Mouse (Mus musculus) hindbrain, postnatal 0 days (tissue): ENCODE results near the gene 6030445D17Rik. TPM values are rescaled to one million over a fixed set of nuclear protein-coding genes. Genes with fewer than 3 reads are reported as not detected.

ENCODE experiments used
- ATAC-seq: fragments of 200-750 bp; cut with Nextera tagmentation; 2 replicates; pipeline ENCODE4 v1.8.0; 2017; ENCODE audit warnings: mild to moderate bottlenecking, moderate TSS enrichment, moderate library complexity
- DNase-seq: peaks from one replicate; pipeline ENCODE4 v3.0.0-alpha.2; 2015; ENCODE audit warnings: low spot score
- H3K27ac ChIP-seq: fragments of 300-500 bp; sonication (generic); 2 replicates; pipeline ENCODE4 v1.5.1; 2014; ENCODE audit warnings: mild to moderate bottlenecking
- H3K27me3 ChIP-seq: fragments of 300-500 bp; sonication (generic); 2 replicates; pipeline ENCODE4 v1.6.1; 2014; ENCODE audit warnings: low read length, mixed read lengths; ENCODE audit not compliant: insufficient read depth
- H3K36me3 ChIP-seq: fragments of 300-500 bp; sonication (generic); 2 replicates; pipeline ENCODE4 v1.6.1; 2014; ENCODE audit warnings: low read length, mixed read lengths; ENCODE audit not compliant: insufficient read depth
- H3K4me1 ChIP-seq: fragments of 300-500 bp; sonication (generic); 2 replicates; pipeline ENCODE4 v1.6.1; 2014; ENCODE audit warnings: antibody characterized with exemption, low read length, mixed read lengths; ENCODE audit not compliant: insufficient read depth
- H3K4me2 ChIP-seq: fragments of 300-500 bp; sonication (generic); 2 replicates; pipeline ENCODE4 v1.6.1; 2014; ENCODE audit warnings: low read depth, mild to moderate bottlenecking, low read length, moderate library complexity, mixed read lengths
- H3K4me3 ChIP-seq: fragments of 300-500 bp; sonication (generic); 2 replicates; pipeline ENCODE4 v1.5.1; 2014; ENCODE audit warnings: low read length
- H3K9ac ChIP-seq: fragments of 300-500 bp; sonication (generic); replicated peaks from 2 replicates; pipeline ENCODE4 v1.6.1; 2014; ENCODE audit warnings: mild to moderate bottlenecking, low read length, moderate library complexity, mixed read lengths
- H3K9me3 ChIP-seq: fragments of 300-500 bp; sonication (generic); 2 replicates; pipeline ENCODE4 v1.6.1; 2016; ENCODE audit warnings: low read length, mixed read lengths
- CTCF ChIP-seq: IDR thresholded peaks from 2 replicates; pipeline ENCODE4 v1.5.1; 2016; ENCODE audit warnings: antibody characterized with exemption, control low read depth, low read depth
- WGBS: fragments of 180-500 bp; shearing (Covaris S2); extraction: QIAGEN DNeasy Blood & Tissue Kit; methylation state at CpG from one replicate; pipeline ENCODE4 v1.1.7; 2014; 5-methylcytosine and 5-hydroxymethylcytosine counted together
- polyA plus RNA-seq: library from polyadenylated mRNA; unstranded; fragments of >200 nt; fragmentation: Nextera tagmentation; extraction: Ambion mirVana; gene quantifications from 2 replicates; pipeline ENCODE4 v1.2.1, GENCODE M21; 2015
- total RNA-seq: library from RNA; depleted of rRNA; stranded (reverse); fragments of >200 nt; gene quantifications from 2 replicates; pipeline ENCODE4 v1.2.3, GENCODE M21; 2014

6030445D17Rik gene
- total and polyA plus RNA-seq, 2 experiments from 2014 or later = 0.16 to 1.0 TPM

DNA sequence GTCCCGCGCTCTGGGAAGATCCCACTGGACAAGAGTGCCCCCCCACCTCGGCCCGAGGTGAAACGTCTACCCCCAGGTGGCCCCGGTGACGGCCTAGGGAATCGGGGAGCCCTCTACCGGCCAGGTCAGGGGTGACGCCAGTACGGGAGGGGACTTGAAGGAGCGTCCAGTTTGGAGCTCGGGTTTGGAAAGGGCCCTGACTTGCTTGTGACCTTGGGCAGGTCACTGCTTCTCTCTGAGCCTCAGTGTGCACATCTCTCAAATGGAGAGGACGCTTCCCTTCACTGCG, 37.1 kb upstream of the 6030445D17Rik start:
- Histone ChIP-seq H3K4me3 (peak overlapping the region; percentile 50), H3K27ac (no peak overlapping the region), H3K4me1 (no peaks in the 10 kb centered on the region), H3K36me3 (no peaks in the 10 kb centered on the region), H3K9me3 (no peaks in the 10 kb centered on the region), H3K4me2 (peak overlapping the region; percentile 64), H3K27me3 (peaks cover 3% of the 10 kb centered on the region; the same call in 1 of the 2 replicates), H3K9ac (peak overlapping the region; percentile 55)
- DNase-seq (no peak), ATAC-seq (no peak)
- WGBS = 4% methylated on average over 15 of the region's 15 CpGs
- peak; percentile 48 for TF ChIP-seq CTCF

- Histone ChIP-seq H3K4me2 (no peak overlapping the region), H3K27me3 (no peaks in the 10 kb centered on the region; the same call in 1 of the 2 replicates), H3K9me3 (no peaks in the 10 kb centered on the region), H3K9ac (no peak overlapping the region), H3K4me3 (no peak overlapping the region), H3K4me1 (0 out of 2 replicates have a peak, but pooled peaks cover 3% of the 10 kb centered on the region), H3K27ac (no peak overlapping the region), H3K36me3 (no peaks in the 10 kb centered on the region)
- TF ChIP-seq CTCF = no peak
- ATAC-seq = peak; percentile 38; the same call in 1 of the 2 replicates
- no peak for DNase-seq
- 23% methylated on average over 11 of the region's 11 CpGs for WGBS
These were observed 31.3 kb upstream of the 6030445D17Rik start for GRCm38 (mm10) chr4:136430609-136431375.

GRCm38 (mm10) chr4:136431376-136431693, 30.7 kb upstream of the 6030445D17Rik start:
- Histone ChIP-seq H3K4me1 (0 out of 2 replicates have a peak, but pooled peaks cover 3% of the 10 kb centered on the region), H3K36me3 (no peaks in the 10 kb centered on the region), H3K27me3 (no peaks in the 10 kb centered on the region; the same call in 1 of the 2 replicates), H3K4me3 (no peak overlapping the region), H3K27ac (no peak overlapping the region), H3K4me2 (no peak overlapping the region), H3K9me3 (no peaks in the 10 kb centered on the region), H3K9ac (no peak overlapping the region)
- ATAC-seq = peak; percentile 66; the same call in 1 of the 2 replicates
- TF ChIP-seq CTCF = peak; percentile 80
- WGBS = 2% methylated on average over 3 of the region's 3 CpGs
- DNase-seq = peak; percentile 85

DNA sequence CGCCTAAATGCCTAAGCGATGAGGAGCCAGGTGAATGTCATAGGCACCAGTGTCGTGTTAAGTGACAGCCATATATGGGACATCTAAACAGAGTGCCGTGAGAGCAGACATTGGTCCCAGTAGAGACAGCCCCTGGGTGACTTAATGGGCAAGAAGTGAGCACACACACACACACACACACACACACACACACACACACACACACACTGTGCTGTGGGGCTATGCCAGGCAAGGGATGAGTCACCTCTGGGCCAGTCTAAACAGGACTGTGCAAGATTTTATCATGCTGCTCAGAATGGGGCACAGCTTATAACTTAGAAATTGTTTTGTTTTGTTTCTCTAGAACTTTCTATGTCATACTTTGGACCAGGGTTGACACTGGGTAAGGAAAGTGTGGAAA, 28.0 kb upstream of the 6030445D17Rik start:
- ATAC-seq (no peak), DNase-seq (no peak)
- 88% methylated on average over 4 of the region's 4 CpGs for WGBS
- H3K9me3 ChIP-seq = no peaks in the 10 kb centered on the region
- no peaks in the 10 kb centered on the region for H3K36me3 ChIP-seq
- H3K27me3 ChIP-seq = no peaks in the 10 kb centered on the region
- TF ChIP-seq CTCF = no peak
- H3K27ac ChIP-seq = no peak overlapping the region
- no peak overlapping the region for H3K4me3 ChIP-seq
- no peak overlapping the region for H3K9ac ChIP-seq
- H3K4me2 ChIP-seq = no peak overlapping the region
- H3K4me1 ChIP-seq = 0 out of 2 replicates have a peak, but pooled peaks cover 3% of the 10 kb centered on the region

DNA sequence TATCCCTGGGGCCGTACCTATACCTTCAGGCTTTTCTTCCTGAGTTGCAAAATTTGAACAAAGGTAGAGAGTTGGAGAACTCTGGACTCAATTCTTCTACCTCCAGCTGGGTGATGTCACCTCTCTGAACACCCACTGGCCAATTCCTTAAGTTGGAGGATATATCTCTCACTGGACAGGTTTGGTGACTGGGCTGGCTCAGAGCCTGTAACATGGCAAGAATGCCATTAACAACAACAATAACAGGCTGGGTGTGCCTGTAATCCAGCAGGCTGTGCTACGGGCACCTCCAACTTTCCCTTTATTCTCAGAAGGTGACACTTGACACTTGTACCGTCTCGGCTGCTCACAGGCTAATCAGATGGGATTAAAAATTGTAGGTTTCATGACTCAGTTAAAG, 22.9 kb upstream of the 6030445D17Rik start:
- DNase-seq (no peak), ATAC-seq (no peak)
- Histone ChIP-seq H3K9me3 (no peaks in the 10 kb centered on the region), H3K27ac (no peak overlapping the region), H3K4me2 (no peak overlapping the region), H3K4me3 (no peak overlapping the region), H3K36me3 (no peaks in the 10 kb centered on the region), H3K9ac (no peak overlapping the region), H3K4me1 (no peaks in the 10 kb centered on the region), H3K27me3 (no peaks in the 10 kb centered on the region)
- 67% methylated on average over 4 of the region's 4 CpGs for WGBS
- no peak for TF ChIP-seq CTCF

- Histone ChIP-seq H3K27me3 (no peaks in the 10 kb centered on the region), H3K4me2 (no peak overlapping the region), H3K4me1 (no peaks in the 10 kb centered on the region), H3K9me3 (no peaks in the 10 kb centered on the region), H3K9ac (no peak overlapping the region), H3K27ac (no peak overlapping the region), H3K4me3 (no peak overlapping the region), H3K36me3 (no peaks in the 10 kb centered on the region)
- 53% methylated on average over 15 of the region's 15 CpGs for WGBS
- no peak for DNase-seq
- ATAC-seq = no peak
- no peak for TF ChIP-seq CTCF
These were observed 20.6 kb upstream of the 6030445D17Rik start for GRCm38 (mm10) chr4:136441354-136442043.

GRCm38 (mm10) chr4:136444561-136444960, 17.5 kb upstream of the 6030445D17Rik start:
- H3K4me2 ChIP-seq = no peak overlapping the region
- ATAC-seq = no peak
- H3K27ac ChIP-seq = no peak overlapping the region
- H3K4me1 ChIP-seq = no peaks in the 10 kb centered on the region
- H3K9me3 ChIP-seq = no peaks in the 10 kb centered on the region
- no peak for TF ChIP-seq CTCF
- H3K36me3 ChIP-seq = no peaks in the 10 kb centered on the region
- H3K9ac ChIP-seq = no peak overlapping the region
- 65% methylated on average over 4 of the region's 4 CpGs for WGBS
- no peaks in the 10 kb centered on the region for H3K27me3 ChIP-seq
- H3K4me3 ChIP-seq = no peak overlapping the region
- DNase-seq = no peak
